Mouse (Mus musculus) midbrain, embryonic 14.5 days (tissue): ENCODE data around the gene Matn1. TPM values are rescaled to one million over a fixed set of nuclear protein-coding genes. Genes with fewer than 3 reads are reported as not detected.

ENCODE experiments used
- polyA plus RNA-seq: library from polyadenylated mRNA; unstranded; fragments of >200 nt; fragmentation: Nextera tagmentation; extraction: Ambion mirVana; gene quantifications from 2 replicates; pipeline ENCODE4 v1.2.1, GENCODE M21; 2014

The Matn1 gene
- polyA plus RNA-seq, 1 experiment from 2014 or later: not detected

Other genes starting within 250 kb of the Matn1 start
- 95.3 and 95.7 TPM in 2 replicates for gene Sdc3, start 151.8 kb upstream of the Matn1 start, polyA plus RNA-seq
- 14.3 and 31.7 TPM in 2 replicates for gene Laptm5, start 31.3 kb upstream of the Matn1 start, polyA plus RNA-seq